Mouse (Mus musculus): ENCODE results near the gene Srbd1. TPM values are rescaled to one million over a fixed set of nuclear protein-coding genes. Genes with fewer than 3 reads are reported as not detected.

Srbd1 gene
- polyA plus RNA-seq, 1 experiment from 2014 or later: 10.1 TPM

GRCm38 (mm10) chr17:85941141-85941738 is 203.7 kb downstream of the Srbd1 start:
- Histone ChIP-seq H3K4me3 (ENCODE audit: low read depth, low read length) (no peak overlapping the region), H3K4me1 (ENCODE audit: insufficient read depth) (no peaks in the 10 kb centered on the region), H3K36me3 (ENCODE audit: insufficient read depth) (no peaks in the 10 kb centered on the region), H3K9ac (no peak overlapping the region), H3K27ac (ENCODE audit: low read depth) (no peak overlapping the region), H3K9me3 (ENCODE audit: low read depth, low read length) (no peaks in the 10 kb centered on the region), H3K4me2 (no peak overlapping the region), H3K27me3 (ENCODE audit: insufficient read depth, low read length) (no peaks in the 10 kb centered on the region)
- ATAC-seq (ENCODE audit: insufficient read depth) (no peak), DNase-seq (no peak)
- TF ChIP-seq CTCF (IDR thresholded peaks at IDR 0.05; ENCODE audit: low read depth): no peak
- 53% methylated on average over 8 of the region's 8 CpGs for WGBS

- ATAC-seq (ENCODE audit: insufficient read depth): no peak
- Histone ChIP-seq H3K36me3 (ENCODE audit: insufficient read depth) (no peaks in the 10 kb centered on the region), H3K27ac (ENCODE audit: low read depth) (no peak overlapping the region), H3K9ac (no peak overlapping the region), H3K4me3 (ENCODE audit: low read depth, low read length) (no peak overlapping the region), H3K27me3 (ENCODE audit: insufficient read depth, low read length) (no peaks in the 10 kb centered on the region), H3K4me1 (ENCODE audit: insufficient read depth) (no peaks in the 10 kb centered on the region), H3K4me2 (no peak overlapping the region), H3K9me3 (ENCODE audit: low read depth, low read length) (no peaks in the 10 kb centered on the region)
- TF ChIP-seq CTCF (IDR thresholded peaks at IDR 0.05; ENCODE audit: low read depth): no peak
- DNase-seq: no peak
- 95% methylated on average over 4 of the region's 4 CpGs for WGBS
These were observed 207.8 kb downstream of the Srbd1 start for GRCm38 (mm10) chr17:85937131-85937530.

DNA sequence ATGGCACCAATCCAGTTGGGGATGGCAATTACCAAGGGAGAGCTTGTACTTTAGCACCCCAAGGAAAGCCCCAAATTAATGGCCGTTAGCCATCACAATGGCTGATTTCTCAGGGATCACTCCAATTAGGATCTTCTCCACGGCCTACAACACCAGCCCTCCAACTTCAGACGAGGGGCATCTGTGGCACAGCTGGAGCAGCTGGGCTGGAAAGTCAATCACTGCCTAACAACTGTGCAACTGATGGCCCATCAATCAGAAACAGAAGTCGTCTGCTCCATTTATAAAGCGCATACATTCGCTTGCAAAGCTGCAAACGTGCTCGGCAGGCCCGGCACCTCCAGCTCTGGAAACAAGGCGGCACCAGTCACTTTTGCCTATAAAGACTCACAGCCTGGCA is 209.7 kb downstream of the Srbd1 start:
- Histone ChIP-seq H3K27ac (ENCODE audit: low read depth) (no peak overlapping the region), H3K9ac (no peak overlapping the region), H3K36me3 (ENCODE audit: insufficient read depth) (no peaks in the 10 kb centered on the region), H3K4me3 (ENCODE audit: low read depth, low read length) (no peak overlapping the region), H3K9me3 (ENCODE audit: low read depth, low read length) (no peaks in the 10 kb centered on the region), H3K4me2 (no peak overlapping the region), H3K27me3 (ENCODE audit: insufficient read depth, low read length) (no peaks in the 10 kb centered on the region), H3K4me1 (ENCODE audit: insufficient read depth) (0 out of 2 replicates have a peak, but pooled peaks cover 1% of the 10 kb centered on the region)
- no peak for TF ChIP-seq CTCF (IDR thresholded peaks at IDR 0.05; ENCODE audit: low read depth)
- 73% methylated on average over 10 of the region's 10 CpGs for WGBS
- ATAC-seq (ENCODE audit: insufficient read depth): no peak
- DNase-seq: no peak

Other genes starting within 250 kb of the Srbd1 start
- 10.1 and 10.8 TPM in 2 replicates for gene Prkce, start 22.6 kb upstream of the Srbd1 start, polyA plus RNA-seq (2014; fragmentation: Nextera tagmentation; extraction: Ambion mirVana)